Mouse (Mus musculus): ENCODE measurements around the gene Tirap.

Gene Tirap

DNA sequence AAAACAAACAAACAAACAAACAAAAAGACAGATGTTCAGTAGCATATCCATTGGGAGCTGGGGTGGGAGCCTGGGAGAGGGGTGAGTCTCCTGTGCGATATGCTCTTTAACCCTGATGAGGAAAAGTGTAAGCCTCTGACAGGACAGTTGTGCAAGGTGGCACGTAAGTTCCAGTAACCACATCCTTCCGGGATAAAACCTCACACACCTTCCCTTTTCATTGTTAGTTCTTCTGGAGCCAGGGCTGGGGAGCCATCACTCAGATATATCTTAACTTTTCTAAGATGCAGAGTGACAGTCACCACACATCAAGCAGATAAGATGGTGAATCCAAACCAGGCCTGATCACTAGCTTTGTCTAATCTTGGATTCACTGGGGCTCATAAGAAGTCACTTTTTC is 6.0 kb downstream of the Tirap start:
- in situ Hi-C loops (cut with MboI; ENCODE audit: unreplicated experiment in 2 of 2): no loop called here

DNA sequence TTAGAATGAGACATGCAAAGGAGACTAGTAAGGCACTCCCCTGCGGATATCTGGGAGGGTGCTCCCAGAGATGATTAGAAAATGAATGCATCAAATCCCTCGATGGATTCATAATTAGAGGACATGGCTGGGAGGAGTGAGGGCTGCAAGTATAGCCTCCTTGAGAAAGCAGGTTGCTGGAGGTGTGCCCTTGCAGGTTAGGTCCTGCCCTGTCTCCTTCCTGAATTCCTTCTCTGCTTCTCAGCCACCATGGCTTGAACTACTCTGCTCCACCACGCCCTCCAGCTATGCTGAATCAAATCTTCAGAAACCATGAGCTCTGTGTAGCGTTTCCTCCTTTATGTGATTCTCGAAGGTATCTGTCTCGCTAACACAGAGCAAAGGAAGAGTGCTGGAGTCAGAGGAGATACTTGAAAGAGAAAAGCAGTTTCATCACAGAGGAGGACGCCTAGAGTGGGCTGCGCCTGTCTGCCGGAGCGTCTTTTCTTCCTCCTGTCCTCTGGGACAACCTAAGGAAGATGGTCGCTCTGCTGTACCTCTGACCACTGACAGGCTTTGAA is 7.0 kb downstream of the Tirap start:
- in situ Hi-C loops (cut with MboI; ENCODE audit: unreplicated experiment in 2 of 2): no loop called here

DNA sequence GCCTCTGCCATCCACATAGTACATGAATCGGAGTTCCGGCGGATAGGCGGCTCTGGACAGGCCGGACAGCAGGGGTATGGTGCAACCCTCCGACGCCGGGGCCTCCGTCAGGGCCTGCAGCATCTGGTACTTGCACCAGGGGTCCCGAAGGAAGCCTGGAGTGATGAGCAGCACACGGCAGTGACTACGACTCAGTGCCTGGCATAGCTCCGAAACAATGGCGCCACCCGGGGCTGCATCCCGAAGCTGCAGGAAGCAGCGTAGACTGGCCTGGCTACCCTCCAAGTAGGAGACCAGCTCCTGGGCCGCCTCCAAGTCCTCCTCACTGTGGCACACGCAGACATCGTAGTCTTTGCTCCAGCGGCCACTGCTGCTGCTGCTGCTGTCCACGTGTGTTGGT is 11.4 kb downstream of the Tirap start:
- in situ Hi-C loops (cut with MboI; ENCODE audit: unreplicated experiment in 2 of 2): loop anchor here in 1 of 2 experiments (10.0 kb wide), 1 partner anchor 376 kb away; no protein-coding TSS in a partner anchor

GRCm38 (mm10) chr9:35187351-35187903 is 12.7 kb downstream of the Tirap start:
- in situ Hi-C loops (cut with MboI; ENCODE audit: unreplicated experiment in 2 of 2): loop anchor here in 1 of 2 experiments (10.0 kb wide), 1 partner anchor 377 kb away; no protein-coding TSS in a partner anchor

- in situ Hi-C loops (cut with MboI; ENCODE audit: unreplicated experiment in 2 of 2): loop anchor here in 1 of 2 experiments (10.0 kb wide), 1 partner anchor 378 kb away; no protein-coding TSS in a partner anchor
Measured at GRCm38 (mm10) chr9:35186430-35186829, 13.7 kb downstream of the Tirap start.

- in situ Hi-C loops (cut with MboI; ENCODE audit: unreplicated experiment in 2 of 2): loop anchor here in 1 of 2 experiments (10.0 kb wide), 1 partner anchor 381 kb away; no protein-coding TSS in a partner anchor
Measured at GRCm38 (mm10) chr9:35183359-35183758, 16.7 kb downstream of the Tirap start.

DNA sequence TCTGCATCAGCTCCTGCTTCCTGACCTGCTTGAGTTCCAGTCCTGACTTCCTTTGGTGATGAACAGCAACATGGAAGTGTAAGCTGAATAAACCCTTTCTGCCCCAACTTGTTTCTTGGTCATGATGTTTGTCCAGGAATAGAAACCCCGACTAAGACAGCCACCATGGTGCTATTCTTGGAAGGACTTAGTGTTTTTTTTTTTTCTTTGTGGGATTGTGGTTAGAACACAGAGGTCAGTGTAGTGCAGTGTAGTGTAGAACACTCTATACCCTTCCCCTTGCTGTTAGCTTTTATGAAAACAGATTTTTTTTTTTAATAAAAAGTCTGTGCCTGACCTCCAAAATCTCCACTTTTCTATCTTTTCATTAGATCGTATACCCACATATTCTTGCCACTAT is 17.3 kb downstream of the Tirap start:
- in situ Hi-C loops (cut with MboI; ENCODE audit: unreplicated experiment in 2 of 2): loop anchor here in 1 of 2 experiments (10.0 kb wide), 1 partner anchor 382 kb away; no protein-coding TSS in a partner anchor

DNA sequence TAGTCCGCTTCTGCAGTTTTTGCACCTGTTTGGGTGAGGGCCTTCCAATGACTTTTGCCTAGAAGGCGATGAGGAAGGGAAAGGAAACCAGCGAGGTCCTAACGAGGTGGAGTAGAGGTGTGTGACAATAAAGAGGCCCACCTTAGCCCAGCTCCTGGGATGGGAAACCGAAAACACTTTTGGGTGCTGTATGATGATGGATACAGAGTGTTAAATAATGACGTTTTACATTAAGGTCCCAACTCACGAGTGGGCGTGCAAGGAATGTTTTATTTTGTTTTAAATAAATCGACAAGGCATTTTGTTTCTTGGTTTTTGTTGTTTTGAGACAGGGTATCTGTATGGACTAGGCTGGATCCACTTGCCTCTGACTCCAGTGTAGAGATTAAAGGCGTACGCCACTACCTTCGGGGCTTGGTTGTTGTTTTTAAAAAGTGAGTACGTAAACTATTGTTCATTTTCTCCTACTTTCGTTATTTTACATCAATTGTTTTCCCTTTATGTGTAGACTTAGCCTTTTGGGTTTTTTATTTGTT is 23.9 kb downstream of the Tirap start:
- in situ Hi-C loops (cut with MboI; ENCODE audit: unreplicated experiment in 2 of 2): loop anchor here in 1 of 2 experiments (5.0 to 10.0 kb wide), 2 partner anchors 36 to 61 kb away; partner anchors contain the start of genes Foxred1 and St3gal4

- in situ Hi-C loops (cut with MboI; ENCODE audit: unreplicated experiment in 2 of 2): loop anchor here in 1 of 2 experiments (5.0 to 10.0 kb wide), 2 partner anchors 37 to 61 kb away; partner anchors contain the start of genes Foxred1 and St3gal4
Measured at GRCm38 (mm10) chr9:35175251-35176123, 24.6 kb downstream of the Tirap start, which contains the start of gene Dcps. TSS of gene Dcps (minus strand) at chr9:35176061.

DNA sequence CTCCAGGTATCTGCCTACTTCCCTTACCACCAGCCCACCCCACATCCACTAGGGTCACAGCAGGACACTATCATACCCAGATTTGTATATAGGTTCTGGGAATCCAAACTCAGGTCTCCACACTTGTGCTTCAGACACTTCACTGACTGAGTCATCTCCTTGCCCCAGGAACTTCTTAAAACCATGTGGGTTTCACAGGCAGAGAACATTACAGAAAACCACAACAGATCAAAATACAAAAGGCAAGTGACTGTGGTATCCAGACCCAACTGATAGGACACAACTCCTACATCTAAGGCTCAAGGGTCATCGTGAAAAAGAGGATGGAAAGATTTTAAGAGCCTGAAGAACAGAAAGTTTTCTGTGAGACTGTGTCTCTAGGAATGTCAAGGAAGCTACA is 26.8 kb downstream of the Tirap start:
- in situ Hi-C loops (cut with MboI; ENCODE audit: unreplicated experiment in 2 of 2): loop anchor here (10.0 to 25.0 kb wide), 3 partner anchors 59 to 661 kb away; partner anchors contain the start of gene St3gal4 (in 1 of the 2)

DNA sequence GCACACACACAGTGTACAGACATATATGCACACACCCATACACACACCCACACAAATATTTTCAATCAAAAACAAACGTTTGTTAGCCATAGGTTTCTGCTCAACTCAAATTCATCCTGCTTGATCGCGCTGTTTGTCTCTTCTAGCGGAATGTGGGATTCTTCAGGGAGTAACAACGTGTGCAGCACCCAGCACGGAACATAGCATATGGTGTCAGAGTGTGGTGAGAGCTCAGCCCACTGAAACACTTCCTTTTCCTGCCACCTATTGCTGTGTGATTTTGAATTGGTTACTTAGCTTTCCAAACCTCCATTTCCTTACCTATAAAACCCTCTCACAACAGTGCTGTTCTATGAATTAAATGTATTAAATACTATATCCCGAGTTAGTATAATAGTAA is 30.0 kb downstream of the Tirap start:
- in situ Hi-C loops (cut with MboI; ENCODE audit: unreplicated experiment in 2 of 2): loop anchor here (10.0 to 25.0 kb wide), 3 partner anchors 55 to 658 kb away; partner anchors contain the start of gene St3gal4 (in 1 of the 2)

DNA sequence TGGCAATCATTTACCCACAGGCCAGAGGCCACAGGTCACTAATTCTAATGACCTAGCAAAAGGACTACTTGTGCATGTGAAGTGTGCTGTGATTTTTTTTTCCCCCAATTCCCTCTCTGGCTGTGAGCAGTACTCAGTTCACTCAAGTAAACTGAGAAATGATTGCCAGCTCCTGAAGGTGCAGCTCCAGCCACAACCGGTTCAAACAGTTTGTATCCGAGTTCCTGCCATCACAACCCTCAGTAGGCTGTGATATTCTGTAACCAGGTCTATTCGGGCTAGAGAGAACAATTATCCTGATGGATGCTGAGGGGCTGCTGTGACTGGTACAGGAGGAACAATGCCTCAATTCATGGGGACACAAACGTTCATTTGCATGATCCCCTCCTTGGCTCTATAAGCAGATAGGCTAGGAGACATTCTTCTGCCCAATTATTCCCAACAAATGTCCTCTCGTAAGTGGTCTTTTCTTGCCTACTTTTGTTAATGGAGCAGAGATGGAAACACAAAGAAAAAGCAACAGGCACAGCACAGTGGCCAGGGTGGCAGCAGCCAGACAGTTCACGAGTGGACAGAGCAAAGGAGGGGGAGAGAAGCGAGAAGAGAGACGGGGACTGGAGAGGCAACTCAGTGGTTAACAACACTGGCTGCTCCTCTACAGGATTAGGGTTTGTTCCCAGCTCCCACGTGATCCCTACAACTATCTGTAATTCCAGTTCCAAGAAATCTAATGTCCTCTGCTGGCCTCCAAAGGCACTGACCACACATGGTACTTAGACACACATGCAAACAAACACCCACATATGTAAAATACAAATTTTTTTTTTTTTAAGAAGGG is 33.1 kb downstream of the Tirap start:
- in situ Hi-C loops (cut with MboI; ENCODE audit: unreplicated experiment in 2 of 2): loop anchor here (5.0 to 25.0 kb wide), 6 partner anchors 302 to 1905 kb away; no protein-coding TSS in a partner anchor

GRCm38 (mm10) chr9:35166144-35166797 is 33.8 kb downstream of the Tirap start:
- in situ Hi-C loops (cut with MboI; ENCODE audit: unreplicated experiment in 2 of 2): loop anchor here (5.0 to 25.0 kb wide), 6 partner anchors 301 to 1904 kb away; no protein-coding TSS in a partner anchor

DNA sequence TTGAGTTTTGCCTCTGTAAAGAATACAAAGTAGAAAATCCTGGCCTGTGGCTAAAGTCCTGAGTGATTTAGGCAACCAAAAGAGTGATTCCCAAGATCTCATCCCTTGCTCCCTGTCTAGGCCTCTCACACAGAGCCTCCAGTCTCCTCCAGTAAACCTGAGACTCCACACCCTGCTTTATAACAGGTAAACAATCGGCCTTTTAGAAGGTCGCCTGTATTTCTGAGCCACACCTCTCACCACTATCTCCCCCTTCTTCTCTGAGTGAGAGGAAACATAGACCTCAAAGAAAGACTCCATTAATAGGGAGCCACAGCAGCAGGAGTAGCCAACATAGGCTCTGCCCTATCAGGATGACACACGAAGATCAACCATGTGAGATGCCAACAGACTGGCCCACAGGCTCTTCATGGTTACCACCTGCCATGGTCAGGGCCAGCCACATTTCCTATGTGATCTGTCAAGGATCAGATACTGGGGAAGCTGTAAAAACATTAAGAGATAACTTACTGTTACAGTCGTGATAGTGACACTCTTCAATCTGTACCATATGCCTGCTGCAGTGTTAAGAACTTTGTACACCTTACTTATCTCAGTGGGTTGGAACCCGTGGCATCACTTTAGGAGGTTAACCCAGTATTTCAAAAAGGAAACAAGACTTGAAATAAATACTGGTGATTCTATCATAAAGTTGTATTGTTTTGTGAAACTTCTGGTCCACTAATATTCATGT is 35.8 kb downstream of the Tirap start:
- in situ Hi-C loops (cut with MboI; ENCODE audit: unreplicated experiment in 2 of 2): loop anchor here (5.0 to 25.0 kb wide), 6 partner anchors 182 to 1900 kb away; no protein-coding TSS in a partner anchor

- in situ Hi-C loops (cut with MboI; ENCODE audit: unreplicated experiment in 2 of 2): loop anchor here (5.0 to 25.0 kb wide), 6 partner anchors 181 to 1898 kb away; no protein-coding TSS in a partner anchor
Measured at GRCm38 (mm10) chr9:35163011-35163690, 36.9 kb downstream of the Tirap start.

DNA sequence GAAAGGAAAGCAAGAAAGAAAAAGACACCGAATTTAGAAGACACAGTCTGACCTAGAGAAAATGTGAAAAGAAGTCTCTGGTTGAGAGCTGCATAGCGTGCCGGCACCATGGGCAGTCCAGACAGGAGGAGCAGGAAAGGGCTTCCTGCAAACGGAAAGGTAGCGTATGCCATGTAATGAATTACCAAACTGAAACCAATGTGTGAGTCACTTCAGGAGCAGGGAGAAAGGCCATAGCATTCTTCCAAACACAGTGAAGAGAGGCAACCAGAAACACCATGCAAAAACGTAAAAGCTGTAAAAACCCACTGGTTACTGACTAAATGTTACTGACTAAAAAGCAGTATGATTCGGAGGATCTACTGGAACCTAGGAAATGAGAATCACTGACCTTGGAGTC is 38.4 kb downstream of the Tirap start:
- in situ Hi-C loops (cut with MboI; ENCODE audit: unreplicated experiment in 2 of 2): loop anchor here (5.0 to 25.0 kb wide), 6 partner anchors 179 to 1897 kb away; no protein-coding TSS in a partner anchor

DNA sequence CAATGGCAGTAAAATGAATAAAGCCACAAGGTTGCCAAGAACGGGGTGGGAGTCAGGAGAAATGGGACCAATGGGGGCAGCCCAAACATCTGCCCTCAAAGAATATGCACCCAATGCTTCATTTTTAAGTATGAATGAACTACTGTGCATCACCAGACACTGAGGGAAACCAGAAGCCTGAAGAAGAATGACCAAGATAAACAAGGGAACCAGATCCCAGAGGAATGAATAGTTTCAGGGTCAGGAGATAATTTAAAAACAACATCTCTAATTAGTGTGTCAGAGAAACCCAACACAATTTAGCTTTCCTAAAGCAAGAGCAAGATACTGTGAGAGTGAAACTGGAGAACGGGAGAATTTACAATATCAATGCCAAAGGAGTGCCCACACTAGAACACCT is 39.4 kb downstream of the Tirap start:
- in situ Hi-C loops (cut with MboI; ENCODE audit: unreplicated experiment in 2 of 2): loop anchor here (5.0 to 25.0 kb wide), 6 partner anchors 178 to 1896 kb away; no protein-coding TSS in a partner anchor

All from v-Abl transformed pro-B cells (cell line).